Mouse (Mus musculus) myocyte (in vitro differentiated cells): ENCODE data around the gene Ly6g6d.

Source experiments
- CEBPB ChIP-seq: IDR thresholded peaks from 2 replicates; pipeline ENCODE4 v1.6.1; 2011; ENCODE audit warnings: mild to moderate bottlenecking, moderate library complexity; ENCODE audit not compliant: poor library complexity, insufficient read depth, severe bottlenecking
- E2F4 ChIP-seq: IDR thresholded peaks from one replicate; pipeline ENCODE4 v1.6.1; 2011; ENCODE audit warnings: mild to moderate bottlenecking, control low read depth, moderate library complexity; ENCODE audit not compliant: insufficient read depth
- MAX ChIP-seq: IDR thresholded peaks from one replicate; pipeline ENCODE4 v1.6.1; 2011; ENCODE audit warnings: low read depth, mild to moderate bottlenecking, control low read depth
- MYOD1 ChIP-seq, 3 experiments: IDR thresholded peaks; one replicate each; pipeline ENCODE4 v1.6.1; 2011; ENCODE audit warnings: control low read depth in 2 of 3, low read depth in 2 of 3, mild to moderate bottlenecking in 2 of 3, moderate library complexity in 1 of 3; ENCODE audit not compliant: insufficient read length in 2 of 3, control insufficient read depth in 1 of 3
- MYOG ChIP-seq, 3 experiments: IDR thresholded peaks; one replicate each; pipeline ENCODE4 v1.6.1; 2011; ENCODE audit warnings: control low read depth in 2 of 3, low read depth in 2 of 3, mild to moderate bottlenecking in 2 of 3; ENCODE audit not compliant: insufficient read length in 2 of 3, control insufficient read depth in 1 of 3, insufficient read depth in 1 of 3
- POLR2A ChIP-seq: IDR thresholded peaks from one replicate; pipeline ENCODE4 v1.6.1; 2011; ENCODE audit warnings: low read depth, mild to moderate bottlenecking, control low read depth, moderate library complexity; ENCODE audit not compliant: insufficient read length
- POLR2AphosphoS2 ChIP-seq: IDR thresholded peaks from one replicate; pipeline ENCODE4 v1.6.1; 2011; ENCODE audit warnings: low read depth, control low read depth; ENCODE audit not compliant: insufficient read length
- REST ChIP-seq: IDR thresholded peaks from one replicate; pipeline ENCODE4 v1.6.1; 2011; ENCODE audit warnings: mild to moderate bottlenecking, control low read depth, moderate library complexity; ENCODE audit not compliant: insufficient read depth, insufficient read length
- SRF ChIP-seq: IDR thresholded peaks from one replicate; pipeline ENCODE4 v1.6.1; 2011; ENCODE audit warnings: low read depth; ENCODE audit not compliant: control insufficient read depth, insufficient read length
- TCF12 ChIP-seq: IDR thresholded peaks from one replicate; pipeline ENCODE4 v1.6.1; 2011; ENCODE audit warnings: mild to moderate bottlenecking, control low read depth; ENCODE audit not compliant: poor library complexity, insufficient read depth, severe bottlenecking
- TCF3 ChIP-seq: IDR thresholded peaks from one replicate; pipeline ENCODE4 v1.6.1; 2011; ENCODE audit warnings: low read depth, control low read depth; ENCODE audit not compliant: insufficient read length
- USF1 ChIP-seq: IDR thresholded peaks from one replicate; pipeline ENCODE4 v1.6.1; 2011; ENCODE audit warnings: low read depth, mild to moderate bottlenecking, control low read depth, moderate library complexity

DNA sequence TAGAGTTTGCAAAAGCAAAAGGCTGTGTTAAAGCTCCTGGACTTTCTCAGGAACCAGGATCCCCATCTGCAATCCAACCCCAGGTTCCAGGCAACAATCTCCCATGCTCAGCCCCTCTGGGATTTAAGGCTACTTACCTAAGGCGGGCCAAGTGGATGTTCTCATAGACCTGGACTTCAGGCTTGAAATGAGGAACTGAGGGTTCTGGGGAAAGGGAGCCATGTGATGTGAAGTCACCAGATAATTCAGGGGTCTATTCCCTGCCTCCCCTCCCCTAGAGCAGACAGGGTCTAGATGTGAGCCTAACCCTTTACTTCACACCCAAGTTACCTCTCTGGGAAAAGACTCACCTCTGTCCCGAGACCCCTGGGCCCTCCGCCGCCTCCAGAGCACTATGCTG, 2.8 kb upstream of the Ly6g6d start:
- TF ChIP-seq USF1 (no peak), POLR2A (no peak), MAX (no peak), SRF (no peak), TCF3 (no peak), MYOG (IDR thresholded peaks at IDR 0.05; ENCODE audit: control insufficient read depth in 1 of 3, insufficient read depth in 1 of 3, insufficient read length in 2 of 3, low read depth in 2 of 3) (no peak), E2F4 (no peak), POLR2AphosphoS2 (no peak), TCF12 (no peak), MYOD1 (IDR thresholded peaks at IDR 0.05; ENCODE audit: control insufficient read depth in 1 of 3, insufficient read length in 2 of 3, low read depth in 2 of 3) (no peak), CEBPB (no peak), REST (no peak)
